Mouse (Mus musculus): ENCODE measurements around the gene Slc1a2.

Gene Slc1a2

DNA sequence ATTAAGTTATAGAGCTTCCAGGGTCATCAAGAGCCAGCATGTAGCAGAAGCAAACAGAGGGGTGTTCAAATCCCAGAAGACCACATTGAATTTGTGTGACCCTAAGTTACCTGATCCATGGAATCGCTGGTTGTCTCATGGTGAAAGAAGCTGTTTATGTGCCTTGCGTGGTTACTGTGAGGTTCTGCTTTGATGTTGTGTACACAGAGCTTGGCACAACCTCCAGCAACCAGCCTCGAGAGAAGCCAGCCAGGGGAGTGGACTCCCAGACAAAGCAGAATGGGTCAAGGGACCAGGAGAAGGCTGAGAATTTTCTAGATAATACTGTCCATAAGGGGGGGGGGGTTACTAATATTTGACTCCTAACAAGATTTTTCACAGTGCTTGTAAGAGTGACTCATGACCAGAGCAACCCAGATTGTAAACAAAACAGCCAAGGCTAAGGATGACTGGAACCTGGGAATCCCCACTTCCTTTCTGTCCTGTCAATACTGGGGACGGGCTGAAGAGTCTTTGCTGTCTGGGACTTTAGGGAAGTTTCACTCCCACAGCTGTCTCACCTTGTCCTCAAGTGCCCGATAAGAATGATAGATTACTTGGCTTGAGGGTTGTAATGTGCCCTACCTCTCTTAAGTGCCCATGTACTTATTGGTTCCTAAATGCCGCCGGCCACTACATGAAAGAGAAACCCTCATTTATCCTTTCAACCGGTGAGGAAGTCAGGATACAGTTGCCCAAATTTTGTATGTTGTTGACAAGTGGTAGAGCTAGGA lies 106.3 kb downstream of the Slc1a2 start:
- DNase-seq, result peak in 1 of 2 experiments; percentile 15

DNA sequence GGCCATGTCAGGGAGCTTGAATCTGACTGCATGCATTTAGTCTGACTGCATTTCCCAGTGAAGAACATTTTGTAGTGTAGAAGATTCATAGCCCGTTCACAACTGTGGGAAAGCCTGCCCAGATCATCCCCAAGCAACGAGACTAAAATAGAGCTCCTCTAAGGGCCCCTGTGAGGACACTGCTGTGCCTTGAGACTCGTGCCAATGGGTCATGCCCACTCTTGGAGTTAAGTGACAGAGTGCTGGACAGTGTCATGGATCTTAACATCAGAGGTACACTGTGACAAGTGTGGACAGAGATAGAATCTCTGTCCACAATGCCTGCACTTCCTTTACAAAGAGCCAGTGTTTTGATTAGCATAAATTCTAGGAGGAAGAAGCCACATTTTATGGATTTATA lies 109.8 kb downstream of the Slc1a2 start:
- DNase-seq, result no peak

DNA sequence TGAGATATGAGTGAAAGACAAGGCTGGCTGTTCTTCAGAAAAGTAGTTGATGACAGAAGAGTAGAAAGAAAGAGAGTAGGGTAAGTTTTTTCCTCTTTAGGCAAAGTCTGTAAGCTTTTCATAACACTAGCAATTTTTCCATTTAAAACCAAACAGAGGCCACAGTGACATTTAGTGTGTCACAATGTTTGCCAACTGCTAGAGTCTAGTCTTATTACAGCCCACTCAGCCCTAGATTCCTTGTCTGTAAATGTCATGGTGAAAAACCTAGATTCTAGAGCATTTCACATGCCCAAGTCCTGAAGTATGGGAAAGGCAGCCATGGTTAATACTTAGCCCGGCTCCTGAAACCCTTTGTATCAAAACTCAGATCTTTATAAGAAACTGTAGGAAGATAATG lies 112.8 kb downstream of the Slc1a2 start:
- DNase-seq, result no peak

DNA sequence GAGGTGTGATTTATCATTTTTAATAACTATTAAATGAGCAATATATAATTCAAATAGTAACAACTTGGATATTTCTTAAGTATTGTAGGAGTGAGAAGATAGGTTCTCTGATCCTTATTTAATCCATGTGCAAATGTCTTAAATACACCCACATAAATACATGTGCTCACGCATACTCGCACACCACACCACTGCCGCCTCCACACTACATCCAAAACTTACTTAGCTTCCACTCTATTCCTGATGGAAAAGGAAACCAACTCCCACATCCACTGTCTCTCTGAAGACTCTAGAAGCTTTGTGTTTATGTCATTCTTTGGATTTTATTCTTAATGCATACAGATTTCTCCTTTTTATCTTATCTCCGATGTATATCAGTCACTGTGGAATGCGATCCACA lies 113.8 kb downstream of the Slc1a2 start:
- no peak for DNase-seq

DNA sequence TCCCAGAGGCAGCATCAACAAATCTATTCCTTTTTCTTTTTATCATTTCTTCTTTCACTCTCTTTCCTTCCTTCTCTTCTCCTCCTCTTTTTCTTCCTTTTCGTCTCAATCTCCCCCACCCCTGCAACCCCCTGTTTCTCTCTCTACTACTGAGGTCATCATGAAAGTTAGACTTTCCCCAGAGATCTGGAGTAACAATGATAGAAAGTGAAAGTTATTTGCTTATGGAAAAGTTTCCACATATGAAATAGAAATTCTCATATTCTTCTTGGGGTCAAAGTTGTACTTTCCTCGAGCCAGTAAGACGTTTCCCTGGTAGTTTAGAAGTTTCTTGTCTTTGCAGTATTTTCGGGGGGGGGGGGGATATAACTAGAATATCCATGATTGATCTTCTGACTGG lies 116.2 kb downstream of the Slc1a2 start:
- DNase-seq, result no peak

DNA sequence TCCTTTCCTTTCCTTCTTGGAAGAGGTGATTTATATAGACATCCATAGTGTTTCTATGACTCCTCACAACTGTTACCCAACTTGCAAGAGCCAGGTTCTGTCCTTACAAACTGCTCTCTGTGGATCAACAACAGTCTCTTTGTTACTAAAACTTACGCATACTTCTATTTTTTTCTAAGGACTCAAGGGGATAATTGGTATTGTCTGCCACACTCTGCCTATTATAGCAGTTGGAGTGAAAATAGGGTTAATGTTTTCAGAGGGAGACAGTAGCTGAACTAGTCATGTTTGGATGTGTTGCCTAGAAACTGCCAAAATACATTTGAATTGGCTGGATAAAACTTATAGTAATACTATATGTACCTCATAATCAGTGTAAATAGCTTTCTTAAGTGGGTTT lies 117.1 kb downstream of the Slc1a2 start:
- no peak for DNase-seq

DNA sequence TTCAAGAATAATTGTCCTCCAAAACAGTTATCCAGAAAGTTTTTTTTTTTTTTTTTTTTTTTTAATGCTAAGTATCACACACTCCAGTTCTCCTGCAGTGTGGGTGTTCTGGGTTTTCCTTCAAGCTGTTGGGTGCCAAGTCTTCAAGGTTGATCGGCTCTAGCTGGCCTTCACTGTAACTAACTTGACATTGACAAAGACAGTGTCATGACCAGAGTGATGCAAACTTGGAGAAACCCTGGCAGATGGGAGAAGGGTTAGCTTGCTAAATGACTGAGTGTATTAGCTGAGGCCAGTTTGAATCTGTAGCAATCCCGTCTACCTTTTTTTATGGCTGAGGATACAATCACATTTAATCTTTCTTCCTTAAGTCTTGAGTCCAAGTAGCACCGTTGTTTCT lies 119.7 kb downstream of the Slc1a2 start:
- DNase-seq, result no peak

DNA sequence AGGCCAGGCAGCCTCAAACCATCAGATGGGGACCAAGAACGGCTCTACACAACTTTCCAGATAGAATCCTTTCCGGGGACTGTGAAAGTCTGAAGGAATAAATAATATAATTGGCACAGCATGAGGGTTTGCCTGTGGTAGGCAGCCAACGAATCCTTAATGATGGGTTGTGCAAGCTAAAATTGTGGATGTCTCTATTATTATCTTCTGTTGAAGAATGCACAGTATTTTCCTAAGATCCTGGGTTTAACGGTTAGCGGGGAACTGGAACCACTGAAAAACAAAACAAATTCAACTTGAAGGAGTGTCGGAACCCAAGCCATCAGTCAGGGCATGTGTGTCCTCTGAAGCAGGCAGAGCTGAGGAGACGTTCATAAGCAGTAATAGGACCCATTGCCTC lies 124.3 kb downstream of the Slc1a2 start:
- no peak for DNase-seq

DNA sequence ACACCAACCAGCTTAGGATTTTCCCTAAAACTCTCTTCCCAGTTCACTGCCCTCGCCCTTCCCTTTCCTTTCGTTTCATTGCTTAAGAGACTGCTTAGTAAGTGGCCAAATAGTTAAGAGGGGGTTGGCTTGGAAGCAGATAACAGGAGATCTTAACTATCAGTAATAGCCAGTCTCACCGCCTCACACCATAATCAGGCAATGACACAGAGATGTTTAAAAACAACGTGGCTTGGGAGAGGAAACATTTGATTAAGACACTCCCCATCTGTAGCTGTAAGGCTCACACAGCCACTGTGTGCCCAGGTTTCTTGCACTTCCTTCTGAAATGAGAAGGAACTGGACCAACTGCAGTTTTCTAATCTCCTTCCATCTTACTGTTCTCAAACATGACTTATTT lies 127.2 kb downstream of the Slc1a2 start:
- no peak for DNase-seq

DNA sequence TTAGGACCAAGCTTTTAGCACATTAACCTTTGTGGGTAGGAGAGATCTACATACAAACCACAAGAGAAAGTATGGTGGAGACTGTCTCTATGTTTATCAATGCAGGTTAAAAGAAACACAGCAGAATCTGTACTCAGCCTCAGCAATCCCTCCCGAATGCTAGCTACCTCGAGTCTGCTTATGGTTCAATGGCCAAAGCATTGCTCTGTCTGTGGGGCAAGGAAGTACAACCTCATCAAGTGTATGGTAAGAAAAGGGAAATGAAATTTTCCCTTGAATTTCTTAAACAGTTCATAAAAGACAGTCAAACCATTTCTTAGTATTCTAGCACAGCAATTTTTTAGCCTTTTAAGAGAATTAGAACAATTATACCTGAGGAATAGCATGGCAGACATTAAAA lies 133.2 kb downstream of the Slc1a2 start:
- no peak for DNase-seq

DNA sequence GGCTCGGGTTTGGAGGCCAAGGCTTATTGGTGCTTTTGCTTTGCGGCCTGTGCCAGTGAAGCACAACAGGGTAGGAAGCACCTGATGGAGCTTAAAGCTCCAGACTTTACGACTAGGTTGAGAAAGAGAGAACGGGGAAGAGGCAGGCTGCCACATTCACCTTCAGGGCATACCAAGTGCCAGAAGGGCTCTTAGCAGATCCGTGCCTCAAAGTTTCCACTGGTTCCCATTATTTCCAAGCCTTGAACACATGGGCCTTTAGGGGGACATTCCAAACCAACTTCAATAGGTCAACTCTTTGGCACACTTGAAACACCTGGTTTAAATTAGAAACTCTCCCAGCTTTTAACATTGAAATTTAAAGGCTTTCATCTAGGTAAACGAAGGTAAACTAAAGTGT lies 134.3 kb downstream of the Slc1a2 start:
- no peak for DNase-seq

DNA sequence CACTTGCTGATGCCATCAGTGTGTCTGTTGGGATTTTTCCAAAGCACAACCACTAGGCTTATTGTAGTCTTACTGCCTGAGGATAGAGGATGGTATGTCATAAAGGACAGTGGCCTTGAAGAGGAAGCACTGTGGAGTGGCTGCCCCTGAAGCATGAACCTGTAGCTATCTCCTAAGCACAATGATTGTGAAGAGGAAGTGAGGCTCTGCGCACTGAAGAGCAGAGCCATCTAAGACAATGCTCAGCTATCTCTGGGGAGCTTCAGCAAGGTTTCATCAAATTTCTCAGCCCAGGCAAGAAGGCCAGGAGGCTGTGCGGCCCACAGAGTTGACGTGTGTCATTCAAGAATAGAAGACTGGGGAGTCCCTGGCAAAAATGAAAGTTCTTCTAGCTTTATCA lies 136.6 kb downstream of the Slc1a2 start:
- no peak for DNase-seq

DNA sequence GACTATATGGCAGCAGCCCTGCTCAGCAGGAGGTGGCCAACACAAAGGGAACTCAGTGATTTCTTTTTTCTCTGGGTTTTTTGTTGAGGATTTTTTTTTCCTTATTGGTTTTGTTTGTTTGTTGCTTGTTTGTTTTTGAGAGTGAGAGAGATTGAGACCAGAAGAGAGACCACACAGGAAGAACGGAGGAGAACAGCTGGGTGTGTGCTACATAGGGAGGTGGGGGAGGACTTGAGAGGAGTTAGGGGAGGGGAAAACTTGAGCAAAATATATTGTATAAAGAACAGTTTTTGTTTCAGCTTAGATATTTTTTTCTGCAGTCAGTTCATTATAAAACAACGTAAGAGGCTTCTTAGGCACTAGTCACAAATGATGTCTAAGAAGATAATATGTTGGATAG lies 139.7 kb downstream of the Slc1a2 start:
- DNase-seq, result no peak

DNA sequence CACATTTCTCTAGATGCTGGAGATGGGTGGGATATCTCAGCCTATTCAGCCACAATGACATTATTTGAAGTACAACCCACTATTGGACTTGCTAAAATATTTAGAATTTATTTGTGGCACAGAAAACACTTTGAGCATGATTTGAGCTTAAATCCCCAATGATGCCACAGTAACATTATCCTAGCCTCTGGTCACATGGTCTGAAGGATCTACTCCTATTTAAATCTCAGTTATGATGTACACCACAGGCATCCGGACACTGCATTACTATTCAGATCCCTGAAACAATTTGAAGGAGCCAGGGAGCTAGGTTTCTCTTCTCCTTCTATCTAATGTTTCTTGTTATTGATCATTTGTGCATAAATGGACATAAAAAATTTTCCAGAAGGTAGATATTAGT lies 143.4 kb downstream of the Slc1a2 start:
- no peak for DNase-seq

DNA sequence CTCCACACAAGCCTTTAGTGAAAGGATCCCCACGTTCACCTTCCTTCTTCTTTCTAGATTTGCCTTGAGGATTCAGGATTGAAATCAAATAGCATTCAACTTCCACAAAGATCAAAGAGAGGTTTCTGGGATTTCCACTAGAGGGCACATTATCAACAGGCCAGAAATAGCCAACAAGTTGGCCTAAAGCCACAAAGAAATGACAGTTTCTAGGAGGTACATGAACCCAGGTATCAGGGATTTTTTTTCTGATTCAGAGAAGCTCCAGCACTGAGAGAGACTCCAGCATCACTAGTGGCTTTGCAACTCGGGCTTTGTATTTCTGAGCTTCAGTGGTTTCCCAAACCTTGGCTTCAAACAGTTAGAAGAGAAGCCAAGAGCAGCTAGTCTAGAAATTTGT lies 145.7 kb downstream of the Slc1a2 start:
- DNase-seq, result peak in 1 of 2 experiments; percentile 32

DNA sequence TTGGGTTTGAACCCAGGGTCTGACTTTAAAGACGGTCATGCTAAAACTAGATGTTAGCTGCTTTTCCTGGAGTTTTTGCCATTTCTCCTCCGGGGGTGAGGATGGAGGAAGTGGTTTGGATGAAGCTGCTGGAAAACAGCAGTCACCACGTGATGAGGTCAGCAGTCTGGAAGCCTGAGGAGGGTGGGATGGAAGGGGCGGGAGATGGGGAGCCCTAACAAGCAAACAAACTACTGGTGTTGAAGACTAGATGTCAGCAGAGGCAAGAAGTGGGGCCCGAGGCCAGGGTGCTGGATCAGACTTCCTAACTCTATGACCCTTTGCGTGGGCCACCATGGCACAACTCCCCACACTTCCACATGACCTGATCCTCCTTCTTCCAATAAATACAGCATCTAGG lies 146.8 kb downstream of the Slc1a2 start:
- peak; percentile 15 to 30 for DNase-seq

DNA sequence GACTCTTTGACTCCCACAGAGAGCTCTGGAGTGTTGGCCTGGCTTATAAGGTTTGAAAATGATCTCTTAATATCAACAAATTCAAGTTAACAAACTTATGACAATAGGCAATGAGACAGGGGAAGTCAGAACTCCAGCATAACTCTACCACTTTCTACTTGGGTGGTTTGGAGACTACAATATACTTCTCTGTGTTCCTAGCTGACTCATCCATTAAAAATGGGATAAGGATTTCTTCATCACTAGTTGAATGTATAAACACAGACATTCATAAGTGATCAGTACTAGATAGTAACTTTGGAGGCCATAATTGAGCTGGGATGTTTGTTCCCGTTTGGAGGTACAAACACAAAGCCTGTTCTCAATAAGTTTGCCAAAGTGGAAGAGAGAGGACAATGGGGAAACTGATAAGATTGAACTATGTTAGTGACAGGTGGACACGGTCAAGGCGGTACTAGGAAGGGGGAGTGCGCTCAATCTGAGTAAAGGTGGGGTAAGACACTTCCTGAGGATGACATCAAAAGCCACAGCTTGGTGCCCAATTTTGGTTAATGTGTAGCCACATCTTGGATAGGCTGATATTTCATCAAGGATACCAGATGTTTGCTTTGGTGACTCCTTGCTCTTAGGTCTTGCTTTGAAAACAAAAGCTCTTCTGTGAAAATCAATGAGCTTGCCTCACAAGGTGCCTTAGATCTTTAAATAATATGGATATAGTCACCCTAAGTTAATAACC lies 147.5 kb downstream of the Slc1a2 start:
- DNase-seq, result no peak

DNA sequence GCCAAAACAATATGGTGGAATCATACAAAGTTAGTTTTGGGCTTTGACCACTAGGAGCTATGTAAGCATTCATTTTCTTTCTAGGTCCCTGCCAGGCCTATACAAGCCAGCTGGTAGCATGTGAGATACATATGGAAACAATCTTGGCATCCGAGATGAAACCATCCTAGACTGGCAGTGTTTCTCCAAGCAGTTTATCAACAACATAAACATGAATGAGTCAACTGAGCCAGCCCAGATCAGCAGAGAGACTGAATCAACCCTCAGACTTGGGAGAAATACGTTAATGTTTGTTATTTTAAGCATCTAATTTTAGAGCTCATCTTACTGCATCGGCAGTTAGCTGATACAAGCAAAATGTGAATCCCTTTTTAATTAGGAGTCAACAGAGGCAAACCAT lies 149.2 kb downstream of the Slc1a2 start:
- DNase-seq, result no peak

DNA sequence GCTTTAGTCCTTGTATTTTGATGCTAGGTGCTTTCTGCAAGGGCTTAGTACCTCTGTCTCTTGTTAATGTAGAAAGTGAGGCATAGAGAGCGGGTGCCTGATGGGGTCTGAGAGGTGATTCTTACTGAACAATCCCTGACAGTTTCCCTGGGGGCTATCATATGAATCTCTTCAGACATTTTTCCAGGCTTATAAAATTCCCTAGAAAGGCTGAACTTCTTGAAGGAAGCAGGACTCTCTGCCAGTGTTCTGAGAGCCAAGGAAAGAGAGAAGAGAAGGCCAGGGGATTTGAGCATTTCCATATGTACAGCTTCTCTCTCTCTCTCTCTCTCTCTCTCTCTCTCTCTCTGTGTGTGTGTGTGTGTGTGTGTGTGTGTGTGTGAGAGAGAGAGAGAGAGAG lies 151.0 kb downstream of the Slc1a2 start:
- DNase-seq, result no peak

DNA sequence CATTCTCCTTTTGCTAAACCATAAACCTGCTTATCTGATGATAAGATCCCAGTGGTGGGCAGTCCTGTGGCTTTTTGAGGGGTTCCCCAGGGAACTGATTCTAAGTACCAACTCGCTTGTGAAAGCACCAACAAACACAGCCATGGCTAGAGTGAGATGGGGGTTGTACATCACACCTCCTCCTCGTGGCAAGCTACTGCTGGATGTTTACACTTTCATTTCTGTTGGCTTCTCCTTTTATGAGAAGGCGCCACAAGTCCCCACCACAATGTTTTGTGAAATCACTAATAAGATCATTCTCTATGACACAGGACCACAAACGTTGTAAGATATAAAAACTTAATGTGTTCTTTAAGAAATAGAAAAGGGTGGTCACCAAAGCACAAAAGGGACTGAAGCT lies 154.3 kb downstream of the Slc1a2 start:
- no peak for DNase-seq

DNA sequence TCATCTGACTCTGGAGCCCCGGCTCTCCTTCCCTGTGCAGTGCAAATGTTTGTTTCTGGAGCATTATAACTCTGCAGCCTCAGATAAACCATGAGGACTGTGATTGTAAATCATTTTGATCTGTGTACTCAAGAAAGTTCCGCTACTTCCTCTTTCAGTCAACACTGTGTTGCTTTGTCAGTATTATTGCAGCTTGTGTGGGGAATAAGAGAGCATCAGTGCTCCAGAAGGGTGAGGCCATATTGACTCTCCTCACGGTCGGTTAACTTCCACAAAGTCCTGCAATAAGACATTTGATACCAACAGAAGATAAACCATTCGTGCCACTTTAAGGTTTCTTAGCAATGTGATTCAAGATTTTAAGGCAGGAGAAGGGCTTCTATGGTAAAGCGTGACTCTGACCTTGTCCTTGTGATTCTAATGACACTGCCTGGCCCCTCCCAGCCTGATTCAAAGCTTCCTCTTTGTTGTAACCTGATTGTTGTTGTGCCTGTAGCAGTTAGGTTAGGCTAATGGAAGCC lies 156.9 kb downstream of the Slc1a2 start:
- peak; percentile 6 to 35 for DNase-seq

DNA sequence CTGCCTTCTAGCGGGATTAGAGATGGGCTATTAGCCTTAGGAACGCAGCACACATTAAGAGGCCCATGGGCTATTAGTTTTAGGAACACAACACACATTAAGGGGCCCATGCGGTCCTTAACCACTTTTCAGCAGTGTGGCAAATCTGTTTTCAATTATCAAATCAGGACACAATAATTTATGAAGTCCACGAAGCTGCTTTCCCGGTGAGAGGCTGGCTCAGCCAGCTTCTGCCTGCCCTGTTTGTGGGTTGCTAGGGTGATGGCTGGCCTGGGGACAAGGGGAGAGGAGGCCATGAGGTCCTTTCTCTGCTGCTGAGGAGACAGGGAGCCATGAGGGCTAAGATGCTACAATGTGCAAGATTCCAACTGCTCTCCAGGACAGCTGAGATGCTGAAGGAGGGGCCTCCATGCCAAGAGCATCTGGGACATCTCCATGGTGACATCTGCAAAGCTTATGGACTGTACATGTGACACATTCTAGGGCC lies 161.8 kb downstream of the Slc1a2 start:
- peak in 1 of 2 experiments; percentile 10 for DNase-seq

DNA sequence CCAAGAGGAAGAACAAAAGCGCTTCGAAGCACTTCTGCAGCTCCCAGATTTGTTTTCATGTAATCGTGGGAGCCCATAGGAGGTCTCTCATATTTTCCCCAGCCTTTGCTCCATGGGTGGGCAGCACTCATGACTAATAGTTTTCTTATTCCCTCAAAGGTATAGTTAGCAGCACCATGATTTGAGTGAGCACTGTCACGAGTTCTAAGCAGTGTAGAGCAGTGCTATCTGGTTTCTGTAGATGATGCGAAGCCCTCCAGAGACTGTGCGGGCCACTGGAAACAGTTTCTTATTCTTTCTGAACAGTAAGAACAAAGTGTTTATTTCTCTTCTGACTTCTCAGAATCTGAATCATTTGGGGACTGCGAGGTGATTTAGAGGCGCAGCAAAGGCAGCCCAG lies 162.3 kb downstream of the Slc1a2 start:
- no peak for DNase-seq

DNA sequence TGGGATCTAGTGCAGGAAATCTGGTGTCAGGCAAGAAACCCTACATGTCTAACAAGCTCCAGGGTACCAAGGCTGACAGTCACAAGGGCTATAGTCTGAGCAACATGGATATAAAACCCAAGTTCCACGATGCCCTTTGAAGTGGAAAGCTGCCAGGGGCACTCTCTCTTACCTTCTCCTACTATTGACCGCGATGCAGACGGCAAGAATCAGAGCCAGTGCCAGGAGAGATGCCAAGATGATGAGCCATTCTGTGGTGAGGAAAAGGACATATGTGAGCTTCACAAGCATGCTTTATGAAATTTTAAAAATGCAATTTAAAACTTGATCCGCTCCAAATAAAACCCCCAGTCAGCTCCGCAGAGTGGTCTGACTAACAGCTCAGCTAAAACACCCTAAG lies 163.6 kb downstream of the Slc1a2 start:
- no peak for DNase-seq
